Mouse (Mus musculus): ENCODE data around the gene Arhgap6. TPM values are rescaled to one million over a fixed set of nuclear protein-coding genes. Genes with fewer than 3 reads are reported as not detected.
"Not testable (repeated sequence)": the region's sequence is repeated elsewhere in the genome, so short reads cannot be mapped to it uniquely, and the experiment has no call there.

The Arhgap6 gene
- polyA plus RNA-seq, 1 experiment from 2014 or later, result 0.46 TPM

- no peak for ATAC-seq
- H3K36me3 ChIP-seq (ENCODE audit: poor library complexity, severe bottlenecking), result no peaks in the 10 kb centered on the region
- H3K27me3 ChIP-seq, result no peaks in the 10 kb centered on the region; the same call in 1 of the 2 replicates
- H3K27ac ChIP-seq, result no peak overlapping the region
- H3K9ac ChIP-seq, result no peak overlapping the region
- no peaks in the 10 kb centered on the region for H3K4me1 ChIP-seq
- H3K4me2 ChIP-seq, result no peak overlapping the region
- WGBS, result 87% methylated on average over 2 of the region's 2 CpGs
- no peak overlapping the region for H3K4me3 ChIP-seq
- H3K9me3 ChIP-seq (replicated peaks), result no peaks in the 10 kb centered on the region
Measured at GRCm38 (mm10) chrX:169262212-169262611, 467.3 kb downstream of the Arhgap6 start.

GRCm38 (mm10) chrX:169263433-169264172 is 468.7 kb downstream of the Arhgap6 start:
- 76% methylated on average over 8 of the region's 8 CpGs for WGBS
- no peak for ATAC-seq
- no peak overlapping the region for H3K27ac ChIP-seq
- H3K9ac ChIP-seq, result no peak overlapping the region
- no peak overlapping the region for H3K4me3 ChIP-seq
- H3K4me1 ChIP-seq, result no peaks in the 10 kb centered on the region
- H3K27me3 ChIP-seq, result no peaks in the 10 kb centered on the region; the same call in 1 of the 2 replicates
- no peaks in the 10 kb centered on the region for H3K36me3 ChIP-seq (ENCODE audit: poor library complexity, severe bottlenecking)
- H3K4me2 ChIP-seq, result no peak overlapping the region
- H3K9me3 ChIP-seq (replicated peaks), result no peaks in the 10 kb centered on the region

GRCm38 (mm10) chrX:169299579-169299978 is 504.7 kb downstream of the Arhgap6 start:
- WGBS, result 90% methylated on average over 4 of the region's 4 CpGs
- peak; percentile 48; the same call in 1 of the 2 replicates for ATAC-seq
- H3K9me3 ChIP-seq (replicated peaks), result no peaks in the 10 kb centered on the region

DNA sequence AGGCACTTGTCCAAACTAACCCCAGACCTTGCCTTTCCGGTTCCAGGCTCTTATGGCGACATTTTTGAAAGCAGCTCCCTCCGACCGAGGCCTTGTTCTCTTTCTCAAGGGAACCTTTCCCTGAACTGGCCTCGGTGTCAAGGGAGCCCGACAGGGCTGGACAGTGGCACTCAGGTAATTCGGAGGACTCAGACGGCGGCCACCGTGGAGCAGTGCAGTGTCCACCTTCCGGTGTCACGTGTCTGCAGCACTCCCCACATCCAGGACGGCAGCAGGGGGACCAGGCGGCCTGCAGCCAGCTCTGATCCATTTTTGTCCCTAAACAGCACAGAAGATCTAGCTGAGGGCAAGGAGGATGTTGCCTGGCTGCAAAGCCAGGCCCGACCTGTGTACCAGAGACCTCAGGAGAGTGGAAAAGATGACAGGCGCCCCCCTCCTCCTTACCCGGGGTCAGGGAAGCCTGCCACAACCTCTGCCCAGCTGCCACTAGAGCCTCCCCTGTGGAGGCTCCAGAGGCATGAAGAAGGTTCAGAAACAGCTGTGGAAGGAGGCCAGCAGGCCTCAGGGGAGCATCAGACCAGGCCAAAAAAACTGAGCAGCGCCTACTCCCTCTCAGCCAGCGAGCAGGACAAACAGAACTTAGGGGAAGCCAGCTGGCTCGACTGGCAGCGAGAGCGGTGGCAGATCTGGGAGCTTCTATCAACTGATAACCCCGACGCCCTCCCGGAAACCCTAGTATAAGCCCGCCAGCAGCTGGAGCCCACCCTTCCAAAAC is 507.6 kb downstream of the Arhgap6 start:
- 65% methylated on average over 26 of the region's 26 CpGs for WGBS
- H3K4me2 ChIP-seq, result no peak overlapping the region
- no peaks in the 10 kb centered on the region for H3K36me3 ChIP-seq (ENCODE audit: poor library complexity, severe bottlenecking)
- H3K27me3 ChIP-seq, result no peaks in the 10 kb centered on the region
- no peaks in the 10 kb centered on the region for H3K9me3 ChIP-seq (replicated peaks)
- no peaks in the 10 kb centered on the region for H3K4me1 ChIP-seq
- no peak overlapping the region for H3K4me3 ChIP-seq
- H3K9ac ChIP-seq, result no peak overlapping the region
- no peak for ATAC-seq
- no peak overlapping the region for H3K27ac ChIP-seq

More at GRCm38 (mm10) chrX:169299579-169299978, 504.7 kb downstream of the Arhgap6 start:
- Histone ChIP-seq H3K9ac (no peak overlapping the region), H3K4me3 (no peak overlapping the region), H3K36me3 (ENCODE audit: poor library complexity, severe bottlenecking) (no peaks in the 10 kb centered on the region), H3K27ac (no peak overlapping the region), H3K27me3 (no peaks in the 10 kb centered on the region), H3K4me2 (no peak overlapping the region), H3K4me1 (no peaks in the 10 kb centered on the region)

GRCm38 (mm10) chrX:169303945-169304344 is 509.0 kb downstream of the Arhgap6 start:
- Histone ChIP-seq H3K36me3 (ENCODE audit: poor library complexity, severe bottlenecking) (no peaks in the 10 kb centered on the region), H3K4me1 (no peaks in the 10 kb centered on the region), H3K9me3 (replicated peaks) (no peaks in the 10 kb centered on the region), H3K4me3 (no peak overlapping the region), H3K27ac (no peak overlapping the region), H3K9ac (no peak overlapping the region), H3K4me2 (no peak overlapping the region), H3K27me3 (no peaks in the 10 kb centered on the region)
- no peak for ATAC-seq
- 47% methylated on average over 3 of the region's 3 CpGs for WGBS

DNA sequence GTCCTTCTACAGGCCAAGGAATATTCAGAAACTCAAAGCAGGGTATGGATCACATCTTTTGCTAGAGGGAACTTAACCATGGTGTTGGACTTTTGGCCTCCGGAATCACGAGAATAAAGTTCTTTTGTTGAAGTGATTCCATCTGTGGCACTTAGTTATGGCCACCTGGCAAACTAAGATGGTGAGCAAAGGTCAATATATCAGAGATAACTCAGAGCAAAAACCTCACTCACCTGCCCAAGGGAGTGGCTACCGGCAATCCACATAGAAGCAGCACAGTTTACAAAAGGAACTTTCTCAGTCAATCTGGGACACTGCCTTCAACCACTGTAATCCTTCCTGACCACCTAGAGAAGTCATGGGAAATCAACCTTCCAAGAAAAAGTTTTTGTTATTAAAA is 513.7 kb downstream of the Arhgap6 start:
- no peak for ATAC-seq
- H3K27me3 ChIP-seq, result no peaks in the 10 kb centered on the region
- H3K9ac ChIP-seq, result no peak overlapping the region
- no peak overlapping the region for H3K4me2 ChIP-seq
- WGBS, result 86% methylated on average over 3 of the region's 3 CpGs
- no peak overlapping the region for H3K4me3 ChIP-seq
- no peaks in the 10 kb centered on the region for H3K9me3 ChIP-seq (replicated peaks)
- no peaks in the 10 kb centered on the region for H3K4me1 ChIP-seq
- peaks cover 12% of the 10 kb centered on the region; the same call in 1 of the 2 replicates for H3K36me3 ChIP-seq (ENCODE audit: poor library complexity, severe bottlenecking)
- H3K27ac ChIP-seq, result no peak overlapping the region

- WGBS, result 54% methylated on average over 12 of the region's 12 CpGs
- Histone ChIP-seq H3K4me3 (peak overlapping the region; percentile 55), H3K36me3 (ENCODE audit: poor library complexity, severe bottlenecking) (peaks cover 9% of the 10 kb centered on the region; the same call in 1 of the 2 replicates), H3K27ac (no peak overlapping the region), H3K27me3 (no peaks in the 10 kb centered on the region; the same call in 1 of the 2 replicates), H3K9me3 (replicated peaks) (no peaks in the 10 kb centered on the region), H3K4me1 (peaks cover 8% of the 10 kb centered on the region; the same call in 1 of the 2 replicates), H3K4me2 (peak overlapping the region; percentile 57), H3K9ac (peak overlapping the region; percentile 75)
- ATAC-seq, result no peak
Measured at GRCm38 (mm10) chrX:169319066-169319760, 524.3 kb downstream of the Arhgap6 start.

DNA sequence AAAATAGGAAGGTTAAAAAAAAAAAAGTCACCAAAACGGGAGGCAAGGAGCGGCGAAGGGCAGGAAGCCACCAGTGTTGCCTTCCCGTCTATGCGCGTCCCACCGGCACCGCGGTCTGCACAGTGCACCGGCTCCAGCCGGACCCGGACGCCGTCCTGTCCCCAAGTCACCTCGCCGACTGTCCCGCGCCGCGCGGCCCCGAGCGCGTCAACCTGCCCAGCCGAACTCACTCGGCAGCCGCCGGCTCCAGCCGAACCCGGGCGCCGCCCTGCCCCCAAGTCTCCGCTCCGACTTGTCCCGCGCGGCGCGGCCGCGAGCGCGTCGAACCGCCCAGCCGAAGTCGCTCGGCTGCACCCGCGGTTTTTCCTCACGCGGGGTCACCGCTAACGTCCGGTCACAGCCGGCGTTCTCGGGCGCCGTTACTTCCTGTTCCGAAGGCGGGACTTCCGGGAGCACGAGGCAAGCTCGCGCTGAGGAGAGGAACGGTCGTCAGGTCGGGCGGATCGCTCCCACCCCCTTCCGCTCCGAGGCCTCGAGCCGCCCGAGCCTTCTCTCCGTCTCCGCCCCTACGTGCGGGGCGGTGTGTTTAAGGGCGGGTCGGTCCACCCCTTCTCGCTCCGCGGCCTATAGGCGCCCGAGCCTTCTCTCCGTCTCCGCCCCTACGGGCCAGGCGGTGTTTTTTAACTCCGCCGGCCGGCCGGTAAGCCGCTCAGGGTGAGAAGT is 525.2 kb downstream of the Arhgap6 start, which contains the start of gene Hccs:
Gene Hccs, minus strand, starts transcription at position 428 of the 723 bp plus-strand sequence.
- WGBS, result 20% methylated on average over 58 of the region's 97 CpGs
- Histone ChIP-seq H3K4me3 (peak within 1 kb of the TSS; percentile 55), H3K9me3 (replicated peaks) (no peaks in the 10 kb centered on the region), H3K4me2 (peak within 1 kb of the TSS; percentile 57), H3K4me1 (peaks cover 8% of the 10 kb centered on the region; the same call in 1 of the 2 replicates), H3K27ac (peak within 1 kb of the TSS; percentile 63), H3K36me3 (ENCODE audit: poor library complexity, severe bottlenecking) (peaks cover 7% of the 10 kb centered on the region; the same call in 1 of the 2 replicates), H3K27me3 (no peaks in the 10 kb centered on the region; the same call in 1 of the 2 replicates), H3K9ac (peak within 1 kb of the TSS; percentile 75)
- peak; percentile 100 for ATAC-seq

DNA sequence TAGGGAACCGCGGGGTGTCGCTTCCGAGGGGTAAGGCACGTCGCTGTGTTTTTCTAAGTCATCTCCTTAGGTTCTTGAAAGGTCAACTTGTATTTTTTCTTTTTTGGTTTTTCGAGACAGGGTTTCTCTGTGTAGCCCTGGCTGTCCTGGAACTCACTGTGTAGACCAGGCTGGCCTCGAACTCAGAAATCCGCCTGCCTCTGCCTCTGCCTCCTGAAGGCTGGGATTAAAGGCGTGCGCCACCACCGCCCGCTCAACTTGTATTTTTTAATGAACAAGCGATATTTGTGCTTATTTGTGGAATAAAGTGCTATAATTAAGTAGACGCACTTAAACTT is 525.7 kb downstream of the Arhgap6 start:
- H3K9ac ChIP-seq, result 0 out of 2 replicates have a peak overlapping the region, but pooled peaks have one; percentile 75
- H3K9me3 ChIP-seq (replicated peaks); H3K4me1 ChIP-seq; H3K27ac ChIP-seq; H3K27me3 ChIP-seq; H3K36me3 ChIP-seq (ENCODE audit: poor library complexity, severe bottlenecking): not testable (repeated sequence)
- H3K4me2 ChIP-seq, result peak overlapping the region; percentile 43
- ATAC-seq, result peak; percentile 54
- 38% methylated on average over 15 of the region's 15 CpGs for WGBS
- peak overlapping the region; percentile 55 for H3K4me3 ChIP-seq

DNA sequence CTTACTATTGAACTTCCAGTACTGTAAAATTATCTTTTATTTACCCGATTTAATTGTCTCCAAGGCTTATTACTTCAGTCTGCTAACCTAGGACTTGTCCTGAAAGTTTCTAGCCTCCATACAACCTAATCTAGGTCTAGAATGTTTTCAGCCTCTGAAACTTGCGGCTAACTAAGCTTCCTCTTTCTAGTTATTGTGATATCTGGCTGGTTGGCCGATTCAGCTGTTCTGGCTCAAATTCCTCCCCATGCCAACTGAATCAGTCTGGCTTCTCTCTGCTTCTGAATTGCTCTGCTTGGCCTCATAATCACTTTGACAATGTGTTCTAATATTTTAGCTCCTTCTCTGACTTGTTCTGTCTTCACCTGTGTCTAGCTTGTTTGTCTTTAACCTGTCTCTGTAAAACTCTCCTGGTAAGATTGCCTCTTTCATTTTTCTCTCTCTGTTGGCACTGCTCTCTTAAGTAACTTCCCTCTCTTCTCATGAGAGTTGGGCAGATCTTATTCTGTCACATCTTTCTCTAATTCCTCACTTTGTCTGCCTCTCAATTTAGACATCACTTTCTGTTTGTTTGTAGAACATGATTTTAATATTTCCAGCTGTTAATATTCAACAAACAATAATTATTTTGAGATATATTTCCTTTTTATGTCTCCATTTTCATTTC is 531.2 kb downstream of the Arhgap6 start:
- Histone ChIP-seq H3K4me3 (no peak overlapping the region), H3K27ac (no peak overlapping the region), H3K9me3 (replicated peaks) (no peaks in the 10 kb centered on the region), H3K4me1 (no peaks in the 10 kb centered on the region), H3K9ac (no peak overlapping the region), H3K27me3 (no peaks in the 10 kb centered on the region), H3K4me2 (no peak overlapping the region), H3K36me3 (ENCODE audit: poor library complexity, severe bottlenecking) (no peaks in the 10 kb centered on the region)
- ATAC-seq, result no peak
- 91% methylated on average over 3 of the region's 3 CpGs for WGBS

DNA sequence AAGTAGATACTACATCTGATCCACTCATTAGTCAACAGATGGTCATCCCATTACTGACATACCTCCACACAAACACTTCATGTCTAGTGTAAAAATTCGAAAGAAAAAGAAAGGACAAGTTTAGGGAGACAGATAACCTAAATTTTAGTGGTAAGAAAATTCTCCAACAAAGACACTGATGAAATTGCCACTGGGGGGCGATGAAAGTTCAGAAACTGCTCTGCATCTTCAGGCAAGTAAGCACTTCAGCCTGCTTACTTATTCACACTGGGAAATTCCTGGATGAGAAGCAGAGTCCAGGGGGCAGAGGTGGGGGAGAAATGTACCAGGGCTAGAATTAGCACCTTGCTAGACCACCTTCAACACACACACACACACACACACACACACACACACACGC is 537.4 kb downstream of the Arhgap6 start:
- H3K27me3 ChIP-seq, result no peaks in the 10 kb centered on the region
- ATAC-seq, result 0 out of 2 replicates have a peak, but pooled peaks have one; percentile 27
- H3K9ac ChIP-seq, result no peak overlapping the region
- no peaks in the 10 kb centered on the region for H3K9me3 ChIP-seq (replicated peaks)
- H3K27ac ChIP-seq, result no peak overlapping the region
- no peak overlapping the region for H3K4me3 ChIP-seq
- H3K36me3 ChIP-seq (ENCODE audit: poor library complexity, severe bottlenecking), result no peaks in the 10 kb centered on the region
- H3K4me1 ChIP-seq, result no peaks in the 10 kb centered on the region
- WGBS, result 38% methylated on average over 3 of the region's 3 CpGs
- no peak overlapping the region for H3K4me2 ChIP-seq

Data from forebrain, embryonic 13.5 days (tissue).